Mouse (Mus musculus) forebrain, embryonic 10.5 days (tissue): ENCODE data around the gene Ddx21. TPM values are rescaled to one million over a fixed set of nuclear protein-coding genes. Genes with fewer than 3 reads are reported as not detected.
"Not testable (repeated sequence)": the region's sequence is repeated elsewhere in the genome, so short reads cannot be mapped to it uniquely, and the experiment has no call there.

ENCODE experiments used
- DNase-seq: peaks from one replicate; pipeline ENCODE4 v3.0.0-alpha.2; 2017; ENCODE audit warnings: low spot score; ENCODE audit errors: extremely low spot score
- H3K27ac ChIP-seq: fragments of 300-500 bp; sonication (generic); 2 replicates; pipeline ENCODE4 v1.5.1; 2016; ENCODE audit warnings: mild to moderate bottlenecking
- H3K27me3 ChIP-seq: fragments of 300-500 bp; sonication (generic); 2 replicates; pipeline ENCODE4 v1.6.1; 2016; ENCODE audit warnings: mild to moderate bottlenecking; ENCODE audit not compliant: poor library complexity, severe bottlenecking
- H3K36me3 ChIP-seq: fragments of 300-500 bp; sonication (generic); replicated peaks from 2 replicates; pipeline ENCODE4 v1.6.1; 2016; ENCODE audit warnings: mild to moderate bottlenecking, moderate library complexity
- H3K4me1 ChIP-seq: fragments of 300-500 bp; sonication (generic); 2 replicates; pipeline ENCODE4 v1.6.1; 2016
- H3K4me3 ChIP-seq: fragments of 300-500 bp; sonication (generic); 2 replicates; pipeline ENCODE4 v1.5.1; 2016; ENCODE audit warnings: mild to moderate bottlenecking, moderate library complexity
- H3K9me3 ChIP-seq: fragments of 300-500 bp; sonication (generic); 2 replicates; pipeline ENCODE4 v1.6.1; 2016; ENCODE audit warnings: mild to moderate bottlenecking, moderate library complexity
- WGBS: fragments of 180-500 bp; shearing (Covaris S2); methylation state at CpG from one replicate; pipeline ENCODE4 v1.1.7; 2016; 5-methylcytosine and 5-hydroxymethylcytosine counted together
- polyA plus RNA-seq: library from polyadenylated mRNA; unstranded; fragments of >200 nt; fragmentation: Nextera tagmentation; extraction: Ambion mirVana; gene quantifications from 2 replicates; pipeline ENCODE4 v1.2.1, GENCODE M21; 2016

Ddx21 gene
- polyA plus RNA-seq = 40.6 TPM in 2 replicates

DNA sequence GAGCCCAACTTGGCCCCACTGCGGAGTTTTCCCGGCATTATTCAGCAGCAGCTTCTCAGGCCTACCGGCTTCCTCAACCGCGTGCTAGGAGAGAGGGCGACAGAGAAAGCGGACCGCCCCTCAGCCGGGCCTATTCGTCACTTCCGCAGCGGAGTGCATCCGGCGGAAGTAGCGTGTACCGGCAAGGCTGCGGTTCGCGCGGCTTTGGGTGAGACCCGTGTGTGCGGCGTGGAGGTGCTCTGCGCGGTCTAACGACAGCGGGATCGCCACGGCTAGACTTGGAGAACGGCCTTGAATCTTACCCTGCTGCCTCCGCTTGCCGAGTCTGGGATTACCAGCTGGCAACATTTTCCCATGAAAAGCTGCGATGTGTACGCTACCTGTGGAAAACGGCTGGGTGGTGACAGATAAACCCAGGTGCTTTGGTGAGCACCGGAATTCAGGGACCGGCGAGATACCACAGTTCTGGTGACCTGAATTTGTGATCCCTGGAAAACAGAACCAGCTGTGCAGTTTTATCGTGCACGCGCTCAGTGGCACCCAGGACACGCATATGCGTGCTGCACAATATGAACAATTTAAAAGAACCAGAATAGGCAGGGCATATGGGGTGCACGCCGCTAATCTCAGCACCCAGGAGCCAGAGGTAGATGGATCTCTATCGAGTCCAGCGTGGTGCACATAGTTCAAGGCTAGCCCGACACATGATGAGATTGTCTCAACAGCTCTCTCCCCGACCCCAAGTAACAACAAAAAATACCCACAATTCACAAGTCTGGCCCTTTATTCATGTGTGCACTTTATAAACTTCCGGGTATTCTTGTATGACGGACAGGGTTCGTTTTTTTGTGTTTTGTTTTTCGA is at the start of gene Ddx21:
Ddx21 (minus strand) TSS at position 105 of the 864 bp plus-strand sequence.
- WGBS = 7% methylated on average over 53 of the region's 53 CpGs
- DNase-seq = peak; percentile 94
- Histone ChIP-seq H3K27me3 (no peaks in the 10 kb centered on the region), H3K36me3 (peaks cover 29% of the 10 kb centered on the region), H3K4me3 (peak within 1 kb of the TSS; percentile 95), H3K9me3 (no peaks in the 10 kb centered on the region), H3K4me1 (peaks cover 20% of the 10 kb centered on the region), H3K27ac (peak within 1 kb of the TSS; percentile 92)

DNA sequence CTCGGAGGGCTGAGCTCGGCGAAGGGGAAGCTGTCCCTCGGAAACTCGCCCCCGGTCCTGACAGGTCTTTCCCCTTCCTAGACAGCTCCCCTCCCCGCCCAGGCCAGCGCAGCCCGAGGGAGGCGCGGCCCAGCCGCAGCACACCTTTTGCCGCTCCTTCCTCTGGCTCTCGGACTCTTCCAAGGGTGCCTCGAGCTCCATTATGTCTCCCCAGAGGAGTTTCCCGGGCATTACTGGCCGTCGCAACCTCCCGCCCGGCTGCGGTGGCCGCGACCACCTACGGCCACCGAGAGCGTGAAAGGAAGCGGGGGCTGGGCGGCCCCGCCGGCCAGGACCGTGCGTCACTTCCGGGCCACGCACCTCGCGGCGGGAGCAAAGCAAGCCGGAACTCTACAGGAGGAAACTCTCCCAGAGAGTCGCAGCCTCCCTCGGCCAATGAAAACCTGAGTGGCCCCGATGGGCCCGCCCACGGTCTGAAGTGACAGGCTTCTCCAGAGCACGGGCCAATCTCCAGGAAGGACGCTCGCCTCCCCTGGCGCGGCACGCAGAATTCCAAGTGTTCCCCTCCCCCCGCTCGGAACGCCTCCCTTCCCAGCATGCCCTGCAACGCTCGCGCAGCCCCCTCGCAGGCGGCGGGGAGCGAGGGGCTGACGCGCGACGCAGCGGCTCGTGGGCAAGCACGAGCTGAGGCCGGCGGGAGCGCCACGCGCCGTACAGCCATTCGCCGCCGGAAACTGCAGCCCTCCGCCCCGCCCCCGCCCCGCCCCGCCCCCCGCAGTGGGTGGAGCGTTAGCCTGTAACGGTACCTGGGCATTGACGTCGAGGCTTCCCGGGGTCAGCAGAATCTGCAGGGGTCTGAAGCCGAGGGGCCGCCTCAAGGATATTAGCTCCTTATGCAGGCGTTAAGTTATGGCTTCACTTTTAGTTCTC is 49.1 kb upstream of the Ddx21 start, which contains the start of gene Ddx50:
Ddx50 (minus strand) TSS at position 338 of the 930 bp plus-strand sequence.
- Histone ChIP-seq H3K36me3 (peaks cover 24% of the 10 kb centered on the region), H3K27ac (peak within 1 kb of the TSS; percentile 96), H3K4me3 (peak within 1 kb of the TSS; percentile 74), H3K4me1 (peaks cover 25% of the 10 kb centered on the region), H3K27me3 (no peaks in the 10 kb centered on the region), H3K9me3 (no peaks in the 10 kb centered on the region)
- under 1% methylated on average over 89 of the region's 89 CpGs for WGBS
- DNase-seq = peak; percentile 100

DNA sequence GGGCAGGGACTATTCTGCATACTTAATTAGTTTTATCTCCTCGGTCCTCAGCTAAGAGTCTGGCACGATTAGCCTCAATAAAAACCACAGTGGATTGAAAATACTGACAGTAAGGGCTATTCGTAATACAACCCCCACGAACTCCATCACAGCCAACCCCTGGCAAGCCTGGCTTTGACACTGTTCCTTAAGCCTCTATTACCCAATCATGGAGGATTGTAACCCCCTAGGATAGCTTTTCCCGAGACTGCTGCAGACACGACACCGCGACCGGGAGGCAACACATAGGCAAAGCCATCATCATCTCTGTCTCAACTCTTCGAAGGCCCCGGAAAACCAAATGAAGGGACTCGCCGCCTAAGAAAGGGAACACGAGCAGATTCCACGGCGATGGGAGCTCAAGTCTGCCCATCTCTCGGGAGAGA is 48.3 kb upstream of the Ddx21 start:
- WGBS = under 1% methylated on average over 17 of the region's 17 CpGs
- Histone ChIP-seq H3K4me3 (peak overlapping the region; percentile 74), H3K27me3 (no peaks in the 10 kb centered on the region), H3K4me1 (peaks cover 25% of the 10 kb centered on the region), H3K36me3 (peaks cover 32% of the 10 kb centered on the region), H3K27ac (peak overlapping the region; percentile 96), H3K9me3 (no peaks in the 10 kb centered on the region)
- no peak for DNase-seq

DNA sequence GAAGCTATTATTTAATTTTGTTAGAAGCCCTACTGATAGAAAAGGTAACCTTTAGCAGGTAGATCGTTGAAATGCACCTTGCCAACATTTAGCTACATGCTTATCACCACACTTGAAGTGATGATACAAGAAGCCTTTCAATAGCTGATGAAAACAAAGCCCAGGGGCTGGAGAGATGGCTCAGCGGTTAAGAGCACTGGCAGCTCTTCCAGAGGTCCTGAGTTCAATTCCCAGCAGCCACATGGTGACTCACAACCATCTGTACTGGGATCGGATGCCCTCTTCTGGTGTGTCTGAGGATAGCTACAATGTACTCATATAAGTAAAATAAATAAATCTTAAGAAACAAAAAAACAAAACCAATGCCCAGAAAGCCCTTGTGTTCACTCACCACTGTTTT is 2.1 kb upstream of the Ddx21 start:
- Histone ChIP-seq H3K27ac (no peak overlapping the region), H3K27me3 (no peaks in the 10 kb centered on the region), H3K36me3 (peaks cover 12% of the 10 kb centered on the region), H3K4me1 (peaks cover 20% of the 10 kb centered on the region), H3K4me3 (no peak overlapping the region), H3K9me3 (no peaks in the 10 kb centered on the region)
- no peak for DNase-seq
- WGBS = 91% methylated on average over 3 of the region's 3 CpGs

DNA sequence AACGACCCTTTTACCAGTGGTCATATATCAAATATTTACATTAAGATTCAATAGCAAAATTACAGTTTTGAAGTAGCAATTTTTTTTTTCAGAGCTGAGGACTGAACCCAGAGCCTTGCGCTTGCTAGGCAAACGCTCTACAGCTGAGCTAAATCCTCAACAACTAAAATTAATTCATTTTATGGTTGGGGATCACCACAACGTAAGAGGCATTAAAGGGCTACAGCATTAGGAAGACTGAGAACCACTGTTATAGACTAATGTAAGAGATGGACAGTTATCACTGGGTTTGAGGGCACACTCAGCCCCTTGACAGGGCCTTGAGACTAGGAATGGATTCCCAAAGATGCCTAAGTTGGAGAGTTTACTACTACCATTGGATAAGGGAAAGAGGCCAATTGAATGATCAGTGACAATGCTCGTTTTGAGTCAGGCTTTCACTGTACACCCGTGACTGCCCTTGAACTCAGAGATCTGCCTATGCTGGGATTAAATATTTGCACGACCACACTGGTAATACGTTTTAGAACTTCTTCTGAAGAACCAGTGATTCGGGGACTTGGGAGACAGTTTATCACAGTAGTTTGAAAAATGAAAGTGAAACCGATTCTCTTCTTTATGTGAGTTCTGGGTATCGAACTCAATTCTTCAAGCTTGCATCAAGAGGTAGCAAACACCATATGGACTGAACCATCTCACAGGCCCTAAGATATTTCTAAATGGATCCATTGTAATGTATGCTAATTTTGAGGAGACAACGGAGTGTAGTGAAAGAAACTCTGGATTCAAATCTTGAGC is 1.4 kb upstream of the Ddx21 start:
- Histone ChIP-seq H3K36me3 (peaks cover 19% of the 10 kb centered on the region), H3K4me3 (peak overlapping the region; percentile 95; the same call in 1 of the 2 replicates), H3K27me3 (no peaks in the 10 kb centered on the region), H3K27ac (no peak overlapping the region), H3K9me3 (no peaks in the 10 kb centered on the region), H3K4me1 (peaks cover 20% of the 10 kb centered on the region)
- WGBS = 93% methylated on average over 12 of the region's 12 CpGs
- DNase-seq = no peak

DNA sequence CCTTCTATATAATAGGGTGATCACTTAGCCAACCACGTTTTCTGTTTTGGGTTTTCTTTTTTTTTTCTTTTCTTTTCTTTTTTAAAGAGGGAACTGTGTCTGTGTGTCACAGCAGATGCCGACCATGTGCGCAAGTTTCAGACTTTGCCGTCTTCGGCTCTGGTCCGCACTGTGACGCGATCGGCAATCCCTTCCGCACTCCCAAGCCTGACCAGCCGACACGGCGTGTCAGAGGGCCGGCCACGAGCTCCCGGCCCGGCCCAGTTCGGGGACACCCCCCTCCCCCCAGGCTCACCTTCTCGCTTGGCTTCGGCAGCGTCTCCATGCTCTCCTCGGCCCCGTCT is 276 bp downstream of the Ddx21 start:
- H3K9me3 ChIP-seq = no peaks in the 10 kb centered on the region
- peaks cover 35% of the 10 kb centered on the region for H3K36me3 ChIP-seq
- H3K27ac ChIP-seq = peak overlapping the region; percentile 92
- peaks cover 20% of the 10 kb centered on the region for H3K4me1 ChIP-seq
- H3K27me3 ChIP-seq = no peaks in the 10 kb centered on the region
- no peak for DNase-seq
- peak overlapping the region; percentile 95 for H3K4me3 ChIP-seq
- WGBS = under 1% methylated on average over 23 of the region's 23 CpGs

DNA sequence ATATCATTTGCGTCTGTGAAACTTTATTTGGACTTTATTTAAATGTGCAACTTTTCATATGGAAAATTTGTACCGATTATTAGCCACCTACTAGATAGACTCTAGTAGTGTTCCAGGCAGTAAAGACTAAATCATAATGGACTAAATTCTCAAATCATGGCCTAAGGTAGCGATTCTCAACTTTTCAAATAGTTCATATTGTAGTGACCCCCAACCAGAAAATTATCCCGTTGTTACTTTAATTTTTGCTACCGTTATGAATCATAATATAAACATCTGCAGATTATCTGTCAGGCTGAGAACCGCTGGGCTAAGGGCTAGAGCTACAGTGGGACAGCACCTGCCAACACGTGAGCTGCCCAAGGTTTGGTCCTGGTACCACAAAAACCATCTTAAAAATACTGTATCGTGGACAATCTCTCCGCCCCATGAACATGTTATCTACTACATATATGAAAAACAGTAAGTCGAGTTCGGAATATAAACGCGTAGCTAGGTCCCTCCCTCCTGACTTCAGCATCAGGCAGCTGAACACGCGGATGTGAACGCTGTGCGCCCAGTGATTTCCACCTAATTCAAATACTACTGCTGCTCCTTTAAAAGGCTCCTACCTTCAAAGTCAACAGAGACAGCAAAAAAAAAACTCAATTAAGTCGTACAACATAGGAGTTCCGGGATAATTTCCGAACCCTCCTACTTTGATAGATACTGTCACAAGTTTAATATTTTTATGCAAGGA is 859 bp downstream of the Ddx21 start:
- H3K27me3 ChIP-seq = no peaks in the 10 kb centered on the region

DNA sequence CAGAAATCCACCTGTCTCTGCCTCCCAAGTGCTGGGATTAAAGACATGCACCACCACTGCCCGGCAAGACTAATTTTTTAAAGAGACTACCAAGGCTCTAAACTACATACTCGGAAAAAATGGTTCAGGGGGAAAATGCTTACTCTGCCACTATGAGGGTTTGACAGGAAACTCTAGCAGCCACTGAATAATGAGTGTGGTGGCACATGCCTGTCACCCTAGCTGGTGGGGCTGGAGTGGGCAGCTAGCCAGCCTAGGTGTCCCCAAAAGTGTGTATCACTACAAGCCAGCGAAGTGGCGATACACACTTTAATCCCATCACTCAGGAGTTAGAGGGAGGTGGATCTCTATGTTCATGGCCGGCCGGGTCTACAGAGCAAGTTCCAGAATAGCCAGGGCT is 2.0 kb downstream of the Ddx21 start:
- WGBS = 93% methylated on average over 6 of the region's 6 CpGs
- Histone ChIP-seq H3K27me3 (no peaks in the 10 kb centered on the region), H3K36me3 (peaks cover 51% of the 10 kb centered on the region), H3K9me3 (no peaks in the 10 kb centered on the region), H3K4me1 (peaks cover 20% of the 10 kb centered on the region), H3K27ac (no peak overlapping the region), H3K4me3 (peak overlapping the region; percentile 10; the same call in 1 of the 2 replicates)
- DNase-seq = no peak

More for the DNA sequence above, 859 bp downstream of the Ddx21 start:
- peaks cover 39% of the 10 kb centered on the region for H3K36me3 ChIP-seq
- no peaks in the 10 kb centered on the region for H3K9me3 ChIP-seq
- DNase-seq = no peak
- H3K4me1 ChIP-seq = peaks cover 20% of the 10 kb centered on the region
- H3K27ac ChIP-seq = peak overlapping the region; percentile 92
- H3K4me3 ChIP-seq = peak overlapping the region; percentile 95
- 12% methylated on average over 20 of the region's 20 CpGs for WGBS

DNA sequence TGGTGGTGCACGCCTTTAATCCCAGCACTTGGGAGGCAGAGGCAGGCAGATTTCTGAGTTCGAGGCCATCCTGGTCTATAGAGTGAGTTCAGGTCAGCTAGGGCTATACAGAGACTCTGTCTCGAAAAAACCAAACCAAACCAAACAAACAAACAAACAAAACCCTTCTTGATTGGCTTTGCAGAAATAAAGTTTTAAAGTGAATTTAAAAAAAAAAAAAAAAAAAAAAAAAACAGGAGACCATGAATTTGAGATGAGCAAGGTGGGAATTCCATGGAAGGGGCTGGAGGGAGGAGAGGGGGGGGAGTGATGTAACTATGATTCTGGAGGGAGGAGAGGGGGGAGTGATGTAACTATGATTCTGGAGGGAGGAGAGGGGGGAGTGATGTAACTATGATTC is 2.8 kb downstream of the Ddx21 start:
- H3K27ac ChIP-seq, H3K9me3 ChIP-seq, DNase-seq, H3K27me3 ChIP-seq, H3K4me3 ChIP-seq: not testable (repeated sequence)
- Histone ChIP-seq H3K36me3 (peaks cover 59% of the 10 kb centered on the region), H3K4me1 (peaks cover 20% of the 10 kb centered on the region)
- 92% methylated on average over 3 of the region's 3 CpGs for WGBS

DNA sequence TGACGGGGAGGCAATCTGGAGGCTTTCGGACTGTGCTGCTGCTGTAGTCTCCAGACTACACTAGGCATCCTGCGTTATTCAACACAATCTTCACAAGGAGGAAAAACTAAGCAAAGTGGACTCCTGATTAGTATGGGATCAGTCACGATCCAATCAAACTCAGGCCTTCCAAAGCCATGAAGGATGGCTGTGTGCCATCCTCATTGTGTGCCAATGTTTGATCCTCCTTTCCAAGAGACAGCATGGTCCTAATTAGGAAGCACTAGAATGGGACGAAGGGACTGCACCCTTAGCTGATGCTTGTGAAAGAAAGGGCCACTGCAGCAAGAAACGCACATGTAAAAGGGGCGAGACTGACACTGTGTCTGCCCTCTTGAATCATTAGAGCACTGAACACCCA is 9.6 kb downstream of the Ddx21 start:
- Histone ChIP-seq H3K27ac (no peak overlapping the region), H3K36me3 (peaks cover 98% of the 10 kb centered on the region), H3K27me3 (no peaks in the 10 kb centered on the region), H3K4me3 (no peak overlapping the region), H3K4me1 (no peaks in the 10 kb centered on the region), H3K9me3 (no peaks in the 10 kb centered on the region)
- no peak for DNase-seq
- WGBS = 91% methylated on average over 7 of the region's 7 CpGs

DNA sequence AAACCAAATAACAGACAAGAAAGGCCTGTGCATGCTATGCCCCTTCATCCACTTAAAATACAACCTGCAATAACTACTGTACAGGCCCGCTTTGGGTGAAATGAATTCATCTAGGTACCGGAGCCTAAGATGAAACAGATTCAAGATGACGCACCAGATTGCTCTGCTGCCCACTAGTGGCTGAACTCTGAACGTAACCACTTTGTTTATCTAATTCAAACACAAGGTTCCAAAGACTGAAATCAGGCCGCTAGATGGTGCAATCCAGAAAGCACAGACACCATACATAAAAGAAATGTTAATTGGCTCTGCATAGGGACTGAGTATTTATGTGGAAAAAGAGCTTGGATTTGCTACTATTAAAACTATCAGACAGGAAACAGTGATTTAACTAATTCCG is 11.9 kb downstream of the Ddx21 start:
- DNase-seq = peak; percentile 70
- H3K36me3 ChIP-seq = peaks cover 100% of the 10 kb centered on the region
- no peaks in the 10 kb centered on the region for H3K4me1 ChIP-seq
- no peak overlapping the region for H3K4me3 ChIP-seq
- H3K27ac ChIP-seq = no peak overlapping the region
- H3K27me3 ChIP-seq = no peaks in the 10 kb centered on the region
- 66% methylated on average over 6 of the region's 6 CpGs for WGBS
- no peaks in the 10 kb centered on the region for H3K9me3 ChIP-seq
